Mouse (Mus musculus): ENCODE results near the gene Gpr84.
A peak's percentile ranks its signal among the peaks of the same experiment; 100 is the strongest.
"Not testable (repeated sequence)": the region's sequence is repeated elsewhere in the genome, so short reads cannot be mapped to it uniquely, and the experiment has no call there.

Gpr84 gene

GRCm38 (mm10) chr15:103284647-103285046 is 25.8 kb downstream of the Gpr84 start:
- no peak for DNase-seq

DNA sequence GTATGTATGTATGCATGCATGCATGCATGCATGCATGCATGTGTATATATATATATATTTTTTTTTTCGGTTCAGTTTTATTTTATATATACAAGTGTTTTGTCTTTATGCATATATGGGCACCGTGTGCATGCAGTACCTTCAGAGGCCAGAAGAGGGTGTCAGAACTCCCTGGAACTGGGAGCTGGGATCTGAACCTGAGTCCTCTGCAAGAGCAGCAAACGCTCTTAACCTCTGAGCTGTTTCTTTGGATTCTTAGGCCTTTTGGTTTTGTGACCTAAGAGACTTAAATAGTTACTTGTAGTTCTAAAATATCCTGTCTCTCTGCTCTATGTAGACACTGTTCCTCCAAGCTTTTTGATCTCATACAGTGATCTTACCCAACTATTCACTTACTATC is 26.3 kb downstream of the Gpr84 start:
- DNase-seq, result peak; percentile 73

DNA sequence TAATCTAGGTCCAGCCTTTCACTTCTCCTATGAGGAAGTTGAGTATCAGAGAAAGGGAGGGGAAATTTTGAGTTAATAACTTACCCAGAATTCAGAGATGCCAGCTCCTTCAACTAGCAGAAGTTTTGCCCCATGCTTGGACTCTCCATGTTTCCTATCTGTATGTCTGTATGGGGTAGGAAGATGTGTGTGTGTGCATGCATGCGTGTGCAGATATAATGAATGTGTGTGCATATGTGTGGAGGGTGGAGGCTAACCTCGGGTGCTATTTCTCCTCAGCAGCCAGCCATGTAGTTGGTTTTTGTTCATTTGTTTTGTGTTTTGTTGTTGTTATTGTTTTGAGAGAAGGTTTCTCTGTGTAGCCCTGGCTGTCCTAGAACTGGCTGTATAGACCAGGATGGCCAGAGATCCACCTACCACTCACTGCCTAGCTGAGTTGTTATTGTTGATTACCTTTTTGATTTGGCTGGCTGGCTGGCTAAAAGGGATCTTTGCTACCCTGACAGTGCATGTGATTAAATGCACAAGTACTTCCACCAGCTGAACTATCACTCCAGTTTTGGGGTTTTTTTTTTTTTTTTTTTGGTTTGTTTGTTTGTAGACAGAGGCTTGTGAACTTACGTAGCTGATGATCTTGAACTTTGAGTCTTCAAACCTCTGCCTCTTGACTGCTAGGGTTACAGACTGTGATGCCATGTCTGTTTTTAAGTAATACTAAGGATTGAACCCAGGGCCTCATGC is 28.8 kb downstream of the Gpr84 start:
- no peak for DNase-seq

GRCm38 (mm10) chr15:103280817-103281464 is 29.5 kb downstream of the Gpr84 start:
- peak; percentile 77 for DNase-seq

GRCm38 (mm10) chr15:103279750-103280149 is 30.7 kb downstream of the Gpr84 start:
- peak; percentile 56 for DNase-seq

- no peak for DNase-seq
These were observed 32.5 kb downstream of the Gpr84 start for GRCm38 (mm10) chr15:103277949-103278348.

DNA sequence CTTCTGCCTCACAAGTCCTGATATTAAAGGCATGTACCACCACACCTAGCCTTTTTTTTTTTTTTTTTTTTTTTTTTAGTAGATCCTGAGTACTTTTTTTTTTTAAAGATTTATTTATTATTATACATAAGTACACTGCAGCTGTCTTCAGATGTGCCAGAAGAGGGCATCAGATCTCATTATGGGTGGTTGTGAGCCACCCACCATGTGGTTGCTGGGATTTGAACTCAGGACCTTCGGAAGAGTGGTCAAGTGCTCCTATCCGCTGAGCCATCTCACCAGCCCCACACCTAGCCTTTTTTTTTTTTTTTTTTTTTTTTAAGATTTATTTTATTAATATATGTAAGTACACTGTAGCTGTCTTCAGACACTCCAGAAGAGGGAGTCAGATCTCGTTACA is 34.5 kb downstream of the Gpr84 start:
- not testable (repeated sequence) for DNase-seq

- DNase-seq, result peak; percentile 99
These were observed 37.8 kb downstream of the Gpr84 start, which contains the start of gene Copz1 for GRCm38 (mm10) chr15:103272419-103273279. Copz1 (plus strand) TSS chr15:103272714.

- DNase-seq, result no peak
These were observed 41.5 kb downstream of the Gpr84 start for GRCm38 (mm10) chr15:103268903-103269302.

GRCm38 (mm10) chr15:103264794-103265193 is 45.6 kb downstream of the Gpr84 start:
- DNase-seq, result no peak

DNA sequence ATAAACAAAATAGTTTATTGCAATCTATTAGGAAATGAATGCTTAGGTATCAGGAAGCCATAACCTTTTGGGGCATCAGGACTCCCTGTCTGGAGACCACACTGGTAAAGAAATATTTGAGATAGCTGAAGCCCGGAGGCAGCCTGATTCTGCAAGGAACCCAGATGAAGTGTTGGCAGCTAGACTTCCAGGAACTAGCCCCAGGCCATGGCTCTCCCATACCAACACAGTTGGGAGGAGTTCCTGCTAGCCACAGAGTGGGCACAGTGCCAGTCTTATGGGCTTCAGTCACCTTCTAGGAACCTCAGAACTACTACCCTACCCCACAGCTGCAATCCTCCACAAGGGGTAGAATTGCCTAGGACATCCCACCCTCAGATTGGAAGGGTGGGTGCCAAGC is 50.4 kb downstream of the Gpr84 start:
- no peak for DNase-seq

- no peak for DNase-seq
These were observed 51.2 kb downstream of the Gpr84 start for GRCm38 (mm10) chr15:103259162-103259561.
